Mouse (Mus musculus) embryonic stem cell, embryonic (primary cell): Measurements from ENCODE around the gene Hebp2.
"Not testable (repeated sequence)": the region's sequence is repeated elsewhere in the genome, so short reads cannot be mapped to it uniquely, and the experiment has no call there.

Experiments
- CTCF ChIA-PET, 4 experiments: fragments of 300-600 bp in 2 of 4; fragments of 350-600 bp in 2 of 4; sonication (Branson Sonifier 250); formaldehyde crosslinking; loops; one replicate each; lab custom pipeline; 2022; ENCODE audit warnings: inconsistent platforms in 2 of 4; lab: Charles Lee
- POLR2A ChIA-PET, 4 experiments: fragments of 300-600 bp in 2 of 4; fragments of 350-600 bp in 2 of 4; sonication (Branson Sonifier 250); formaldehyde crosslinking; loops; one replicate each; lab custom pipeline; 2022; ENCODE audit warnings: antibody characterized with exemption in 4 of 4, inconsistent platforms in 1 of 4; lab: Charles Lee

The Hebp2 gene

GRCm38 (mm10) chr10:18545813-18546235, at the start of gene Hebp2:
TSS of gene Hebp2 (minus strand) at chr10:18546076.
- ChIA-PET CTCF (interaction anchor here (0.6 to 2.3 kb wide), 18 partner anchors 8 to 190 kb away, joined by 3 to 14 read pairs (median 4); no protein-coding TSS in a partner anchor), POLR2A (interaction anchor here in 3 of 4 experiments (0.7 to 2.1 kb wide), 8 partner anchors 14 to 338 kb away, joined by 3 to 6 read pairs (median 3); no protein-coding TSS in a partner anchor)

- ChIA-PET POLR2A (interaction anchor here in 1 of 4 experiments (0.7 kb wide), 1 partner anchor 370 kb away, joined by 3 read pairs; no protein-coding TSS in a partner anchor), CTCF (interaction anchor here in 1 of 4 experiments (0.6 kb wide), 1 partner anchor 12 kb away, joined by 3 read pairs; no protein-coding TSS in a partner anchor)
These were observed 43.6 kb upstream of the Hebp2 start for GRCm38 (mm10) chr10:18589455-18589854.

- CTCF ChIA-PET = no interaction called here
These were observed 38.3 kb upstream of the Hebp2 start for GRCm38 (mm10) chr10:18584188-18584587.

GRCm38 (mm10) chr10:18572581-18572980, 26.7 kb upstream of the Hebp2 start:
- CTCF ChIA-PET = interaction anchor here (0.5 to 3.9 kb wide), 15 partner anchors 10 to 1429 kb away, joined by 3 to 27 read pairs (median 3); no protein-coding TSS in a partner anchor
- POLR2A ChIA-PET = no interaction called here

More at GRCm38 (mm10) chr10:18584188-18584587, 38.3 kb upstream of the Hebp2 start:
- POLR2A ChIA-PET = no interaction called here

- CTCF ChIA-PET = interaction anchor here in 1 of 4 experiments (1.8 to 2.6 kb wide), 3 partner anchors 10 to 341 kb away, joined by 6 to 21 read pairs (median 7); no protein-coding TSS in a partner anchor
- POLR2A ChIA-PET = no interaction called here
These were observed 17.1 kb upstream of the Hebp2 start for GRCm38 (mm10) chr10:18562940-18563339.

- POLR2A ChIA-PET = interaction anchor here in 1 of 4 experiments (0.5 kb wide), 1 partner anchor 1067 kb away, joined by 7 read pairs; no protein-coding TSS in a partner anchor
- CTCF ChIA-PET = interaction anchor here in 3 of 4 experiments (0.6 to 1.7 kb wide), 3 partner anchors 40 to 593 kb away, joined by 3 to 10 read pairs (median 3); no protein-coding TSS in a partner anchor
These were observed 15.6 kb upstream of the Hebp2 start for GRCm38 (mm10) chr10:18561445-18561844.

- POLR2A ChIA-PET = interaction anchor here in 1 of 4 experiments (0.6 to 1.4 kb wide), 5 partner anchors 9 to 141 kb away, joined by 3 to 4 read pairs (median 3); partner anchors contain the start of gene Hebp2
- CTCF ChIA-PET = not testable (repeated sequence)
These were observed 13.2 kb upstream of the Hebp2 start for GRCm38 (mm10) chr10:18559076-18559475.

GRCm38 (mm10) chr10:18549321-18550216, 3.7 kb upstream of the Hebp2 start:
- ChIA-PET CTCF (interaction anchor here in 1 of 4 experiments (1.1 kb wide), 1 partner anchor 52 kb away, joined by 3 read pairs; no protein-coding TSS in a partner anchor), POLR2A (interaction anchor here in 2 of 4 experiments (0.6 to 1.1 kb wide), 2 partner anchors 10 to 142 kb away, joined by 3 to 7 read pairs; no protein-coding TSS in a partner anchor)

- POLR2A ChIA-PET = interaction anchor here in 1 of 4 experiments (0.7 kb wide), 2 partner anchors 219 to 250 kb away, joined by 3 to 7 read pairs; no protein-coding TSS in a partner anchor
- CTCF ChIA-PET = interaction anchor here in 2 of 4 experiments (0.6 kb wide), 2 partner anchors 243 to 313 kb away, joined by 3 to 6 read pairs; no protein-coding TSS in a partner anchor
These were observed 1.5 kb upstream of the Hebp2 start for GRCm38 (mm10) chr10:18547381-18547780.

- POLR2A ChIA-PET = interaction anchor here in 3 of 4 experiments (0.7 to 2.1 kb wide), 6 partner anchors 17 to 338 kb away, joined by 3 to 6 read pairs (median 4); no protein-coding TSS in a partner anchor
- CTCF ChIA-PET = interaction anchor here (0.6 to 2.3 kb wide), 22 partner anchors 9 to 261 kb away, joined by 3 to 14 read pairs (median 4); no protein-coding TSS in a partner anchor
These were observed 567 bp downstream of the Hebp2 start for GRCm38 (mm10) chr10:18545309-18545708.

GRCm38 (mm10) chr10:18536889-18537288, 9.0 kb downstream of the Hebp2 start:
- ChIA-PET CTCF (interaction anchor here in 3 of 4 experiments (0.5 to 1.6 kb wide), 3 partner anchors 9 to 83 kb away, joined by 3 to 4 read pairs (median 4); partner anchors contain the start of gene Hebp2 (in 2 of the 3)), POLR2A (no interaction called here)

- POLR2A ChIA-PET = interaction anchor here in 1 of 4 experiments (1.0 kb wide), 1 partner anchor 95 kb away, joined by 3 read pairs; no protein-coding TSS in a partner anchor
- CTCF ChIA-PET = interaction anchor here in 2 of 4 experiments (0.7 kb wide), 2 partner anchors 40 to 169 kb away, joined by 4 to 5 read pairs; no protein-coding TSS in a partner anchor
These were observed 13.6 kb downstream of the Hebp2 start for GRCm38 (mm10) chr10:18532293-18532692.

- CTCF ChIA-PET = interaction anchor here in 2 of 4 experiments (0.6 to 2.6 kb wide), 3 partner anchors 14 to 138 kb away, joined by 4 to 13 read pairs (median 4); no protein-coding TSS in a partner anchor
- POLR2A ChIA-PET = interaction anchor here in 2 of 4 experiments (0.6 kb wide), 2 partner anchors 82 to 109 kb away, joined by 3 to 5 read pairs; no protein-coding TSS in a partner anchor
These were observed 15.7 kb downstream of the Hebp2 start for GRCm38 (mm10) chr10:18530161-18530560.

- CTCF ChIA-PET = interaction anchor here (0.5 to 3.7 kb wide), 19 partner anchors 10 to 997 kb away, joined by 3 to 30 read pairs (median 4); partner anchors contain the start of gene Hebp2 (in 1 of the 4)
- POLR2A ChIA-PET = interaction anchor here in 2 of 4 experiments (1.1 to 1.3 kb wide), 3 partner anchors 16 to 209 kb away, joined by 3 to 6 read pairs (median 4); partner anchors contain the start of gene Hebp2 (in 1 of the 2)
These were observed 16.7 kb downstream of the Hebp2 start for GRCm38 (mm10) chr10:18529177-18529576.

GRCm38 (mm10) chr10:18528475-18528874, 17.4 kb downstream of the Hebp2 start:
- POLR2A ChIA-PET = interaction anchor here in 2 of 4 experiments (0.7 to 1.3 kb wide), 6 partner anchors 17 to 209 kb away, joined by 3 to 6 read pairs (median 4); partner anchors contain the start of gene Hebp2 (in 1 of the 2)
- CTCF ChIA-PET = interaction anchor here (0.5 to 3.7 kb wide), 26 partner anchors 11 to 998 kb away, joined by 3 to 30 read pairs (median 4); partner anchors contain the start of gene Hebp2 (in 2 of the 4)

- ChIA-PET POLR2A (interaction anchor here in 2 of 4 experiments (0.9 to 2.2 kb wide), 6 partner anchors 22 to 208 kb away, joined by 3 to 8 read pairs (median 4); no protein-coding TSS in a partner anchor), CTCF (interaction anchor here (0.7 to 3.7 kb wide), 12 partner anchors 11 to 487 kb away, joined by 3 to 30 read pairs (median 6); partner anchors contain the start of gene Hebp2 (in 2 of the 4))
These were observed 18.1 kb downstream of the Hebp2 start for GRCm38 (mm10) chr10:18527766-18528165.
